Mouse (Mus musculus): Measurements from ENCODE around the gene Arhgap27.

Gene Arhgap27

DNA sequence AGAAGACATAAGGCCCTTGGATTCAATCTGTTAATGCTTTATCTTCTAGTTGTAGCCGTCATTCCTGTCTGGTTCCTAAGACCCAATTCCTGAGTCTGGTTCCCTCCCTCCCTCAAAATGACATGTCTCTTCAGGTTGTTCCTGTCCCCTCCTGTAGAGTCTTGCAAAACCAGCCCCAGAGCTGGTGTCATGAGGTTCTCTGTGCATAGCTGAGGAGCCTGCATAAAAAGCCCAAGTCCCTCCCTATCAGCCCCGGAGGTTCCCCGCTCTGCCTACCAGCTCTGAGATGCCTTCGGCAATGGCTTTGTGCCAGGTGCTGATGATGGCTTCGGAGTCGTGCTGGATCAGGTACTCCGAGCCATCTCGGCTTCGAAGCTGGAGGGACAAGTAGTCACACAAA, 28.6 kb downstream of the Arhgap27 start:
- in situ Hi-C loops (cut with MboI, MseI) = no loop called here

DNA sequence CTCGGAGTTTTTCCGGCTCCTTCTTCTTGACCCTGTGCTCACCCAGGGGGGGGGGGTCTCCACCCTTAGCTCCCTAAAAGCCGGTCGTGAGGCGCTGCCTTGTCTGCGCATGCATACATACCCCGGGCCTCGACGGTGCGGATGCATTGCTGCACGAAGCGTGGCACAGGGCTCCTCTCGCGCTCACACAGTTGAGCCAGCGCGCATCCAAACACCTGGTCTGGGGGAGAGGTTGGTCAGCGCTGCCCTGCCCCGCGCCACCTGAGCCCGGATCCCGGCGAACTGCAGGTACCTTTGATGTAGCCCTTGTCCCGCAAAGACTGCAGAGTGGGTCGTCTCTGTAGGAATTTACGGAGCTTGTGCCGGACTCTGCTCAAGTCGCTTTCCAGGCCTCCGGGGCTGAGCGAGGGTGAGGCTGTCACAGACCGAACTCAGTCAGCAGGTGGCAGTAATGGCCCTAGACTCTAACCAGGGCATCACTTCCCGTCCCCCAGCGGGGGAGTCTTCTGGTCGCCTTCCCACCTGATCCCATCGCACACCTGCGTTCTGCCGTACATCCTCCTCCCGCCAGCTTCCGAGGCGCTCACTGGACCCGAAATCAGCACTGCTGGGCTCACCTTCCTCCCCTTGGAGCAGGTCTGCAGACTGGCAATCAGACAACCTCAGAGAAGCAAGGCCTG, 29.6 kb downstream of the Arhgap27 start:
- in situ Hi-C loops (cut with MboI, MseI) = no loop called here

DNA sequence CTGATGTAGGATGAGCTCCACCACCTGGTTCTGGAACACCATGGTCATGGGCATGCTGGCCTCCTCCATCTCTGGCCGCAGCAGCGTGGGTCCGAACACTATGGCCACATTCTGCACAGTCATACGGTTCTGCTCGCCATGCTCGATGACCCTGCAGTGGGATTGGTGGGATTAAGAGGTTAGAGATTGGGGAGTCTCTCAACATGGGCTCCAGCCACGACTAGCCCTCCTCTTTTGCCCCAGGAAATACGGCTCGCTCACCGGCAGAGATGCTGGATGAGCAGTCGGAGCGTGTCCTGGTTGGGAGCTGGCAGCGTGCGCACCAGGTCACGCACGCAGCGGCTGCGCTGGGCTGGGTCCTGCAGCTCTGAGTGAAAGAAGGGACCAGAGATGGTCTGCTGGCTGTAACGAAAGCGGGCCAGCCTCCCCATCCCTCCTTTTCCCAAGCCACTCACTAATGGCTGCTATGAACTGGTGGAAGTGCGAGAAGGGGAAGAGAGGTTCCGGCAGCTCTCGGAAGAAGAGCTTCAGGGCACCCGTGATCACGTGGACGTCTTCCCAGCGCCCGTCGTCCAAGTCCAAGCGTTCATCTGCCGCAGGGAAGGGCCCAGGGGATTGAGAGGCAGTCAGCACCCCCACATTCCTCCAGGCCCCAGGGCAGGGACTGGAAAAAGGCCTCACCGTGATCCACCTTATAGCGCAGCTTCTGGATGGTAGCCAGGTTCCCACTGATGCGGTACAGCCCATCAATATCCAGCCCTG, 30.4 kb downstream of the Arhgap27 start:
- in situ Hi-C loops (cut with MboI, MseI) = no loop called here

DNA sequence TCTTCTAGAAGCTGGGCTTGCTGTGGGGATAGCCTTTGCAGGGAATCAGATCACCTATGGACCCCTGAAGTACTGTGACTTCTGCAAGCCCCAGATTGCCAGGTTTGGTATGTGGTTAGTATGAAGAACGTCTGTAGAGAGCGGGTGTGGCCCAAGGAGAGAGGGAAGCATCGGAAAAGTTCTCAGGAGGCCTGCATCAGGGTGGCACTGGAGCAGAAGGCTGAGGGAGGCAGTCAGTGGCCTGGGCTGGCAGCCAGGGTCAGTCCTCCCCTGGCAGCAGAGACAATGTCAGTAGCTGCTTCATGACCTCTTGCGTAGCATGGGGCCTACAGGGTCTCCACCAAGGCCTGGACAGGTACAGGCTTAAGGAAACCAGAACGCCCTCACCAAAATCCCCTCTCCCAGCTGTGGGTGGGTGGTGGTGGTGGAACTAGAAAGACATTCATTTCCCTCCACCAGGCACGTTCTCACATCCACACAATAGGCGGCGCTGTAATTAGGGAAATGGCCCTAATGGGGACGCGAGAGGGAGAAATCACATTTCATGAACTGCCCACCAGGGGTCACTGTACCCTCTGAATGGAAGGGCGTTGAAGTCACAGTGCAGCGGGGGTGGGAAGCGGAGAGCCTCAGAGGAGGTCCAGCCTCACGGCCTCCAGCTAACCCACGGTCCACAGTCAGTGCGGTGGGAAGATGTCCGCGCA, 31.2 kb downstream of the Arhgap27 start:
- in situ Hi-C loops (cut with MboI, MseI) = no loop called here

DNA sequence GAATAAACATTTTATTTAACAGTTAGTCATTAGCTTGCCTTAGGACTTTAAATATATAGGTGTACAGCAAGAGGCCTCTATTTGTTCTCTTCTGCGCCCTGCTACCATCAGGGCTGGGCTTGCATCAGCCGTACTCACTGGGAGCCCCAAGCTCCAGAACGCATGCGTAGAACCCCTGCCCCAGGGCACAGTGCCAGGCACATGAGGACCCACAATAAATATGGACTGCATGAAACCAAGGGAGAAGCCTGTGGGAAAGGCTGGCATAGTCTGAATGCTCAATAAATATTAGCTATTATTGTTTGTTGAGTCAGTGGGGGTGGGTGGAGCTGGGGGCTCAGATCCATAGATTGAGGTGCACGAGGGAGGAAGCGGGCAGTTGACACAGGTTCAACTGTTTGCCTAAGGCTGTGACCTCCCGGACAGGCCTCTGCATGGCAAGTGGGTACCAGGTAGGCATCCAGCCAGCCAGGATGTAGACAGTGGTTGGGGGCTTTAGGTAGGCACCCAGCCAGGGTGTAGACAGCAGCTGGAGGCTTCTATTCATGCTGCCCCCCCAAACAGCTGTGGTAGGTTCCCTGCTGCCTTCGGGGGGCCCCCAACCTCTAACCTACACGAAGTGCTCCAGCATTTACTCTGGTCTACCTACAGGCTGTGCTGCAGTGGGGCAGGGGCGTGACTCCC, 31.8 kb downstream of the Arhgap27 start:
- in situ Hi-C loops (cut with MboI, MseI) = no loop called here

DNA sequence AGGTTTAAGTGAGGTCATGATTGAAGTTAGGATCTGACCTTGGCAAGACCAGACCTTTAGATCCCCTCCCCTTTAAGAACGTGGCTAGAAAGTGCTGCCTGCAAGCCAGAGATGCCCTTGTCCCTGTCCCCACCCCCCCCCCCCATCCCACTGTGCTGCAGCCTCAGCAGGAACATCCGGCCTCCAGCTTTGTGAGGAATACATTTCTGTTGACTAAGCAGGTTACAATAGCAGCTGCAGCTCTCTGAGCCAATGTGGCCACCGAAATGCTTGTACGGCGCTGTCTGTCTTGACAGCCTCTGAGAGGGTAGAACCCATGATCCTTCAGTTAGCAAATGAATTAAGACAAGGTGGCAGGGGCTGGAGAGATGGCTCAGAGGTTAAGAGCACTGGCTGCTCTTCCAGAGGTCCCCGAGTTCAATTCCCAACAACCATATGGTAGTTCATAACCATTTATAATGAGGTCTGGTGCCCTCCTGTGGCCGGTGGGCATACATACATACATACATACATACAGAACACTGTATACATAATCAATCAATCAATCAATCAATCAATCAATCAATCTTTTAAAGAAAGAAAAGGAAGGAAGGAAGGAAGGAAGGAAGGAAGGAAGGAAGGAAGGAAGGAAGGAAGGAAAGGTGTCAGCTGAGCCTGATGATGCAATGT, 32.7 kb downstream of the Arhgap27 start:
- in situ Hi-C loops (cut with MboI, MseI) = no loop called here

DNA sequence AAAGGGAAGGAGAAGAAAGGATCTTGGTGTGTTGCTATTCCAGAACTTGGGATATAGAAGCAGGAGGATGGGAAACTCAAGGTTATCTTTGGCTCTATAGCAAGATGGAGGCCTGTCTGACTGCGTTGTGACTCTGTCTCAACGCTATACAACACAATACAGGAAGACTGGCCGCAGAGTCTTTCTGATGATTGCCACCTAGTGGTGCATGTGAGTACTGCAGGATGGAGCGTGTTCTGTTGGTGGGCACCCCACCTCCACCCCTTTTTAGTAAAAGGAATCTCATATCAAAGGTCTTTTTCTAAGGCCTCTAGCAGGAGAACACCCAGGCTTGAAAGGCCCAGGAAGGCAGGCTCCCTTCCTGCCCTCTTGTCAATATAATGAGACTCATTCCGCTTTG, 36.5 kb downstream of the Arhgap27 start:
- in situ Hi-C loops (cut with MboI, MseI) = loop anchor here (5.0 to 10.0 kb wide), 2 partner anchors 92 to 165 kb away; no protein-coding TSS in a partner anchor

DNA sequence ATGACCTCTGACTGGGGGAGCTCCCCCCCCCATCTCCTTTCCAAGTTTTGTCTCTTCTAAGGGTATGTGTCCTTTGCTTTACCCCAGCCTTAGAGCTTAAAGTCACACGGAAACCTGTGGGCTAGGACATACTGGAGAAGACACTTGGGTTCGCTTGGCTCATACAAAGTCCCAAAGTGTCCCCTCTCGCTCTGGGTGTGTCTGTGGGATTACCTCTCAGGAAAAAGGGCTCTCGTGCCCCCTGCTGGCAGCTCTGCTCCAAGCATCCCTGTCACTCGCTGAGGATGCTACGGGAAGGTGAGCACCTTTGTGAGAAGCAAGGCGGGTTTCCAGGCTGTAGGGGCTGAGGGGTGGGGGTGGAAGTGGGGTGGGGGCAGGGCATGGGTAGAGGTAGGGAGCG, 38.3 kb downstream of the Arhgap27 start:
- in situ Hi-C loops (cut with MboI, MseI) = loop anchor here (5.0 to 10.0 kb wide), 2 partner anchors 90 to 163 kb away; no protein-coding TSS in a partner anchor

DNA sequence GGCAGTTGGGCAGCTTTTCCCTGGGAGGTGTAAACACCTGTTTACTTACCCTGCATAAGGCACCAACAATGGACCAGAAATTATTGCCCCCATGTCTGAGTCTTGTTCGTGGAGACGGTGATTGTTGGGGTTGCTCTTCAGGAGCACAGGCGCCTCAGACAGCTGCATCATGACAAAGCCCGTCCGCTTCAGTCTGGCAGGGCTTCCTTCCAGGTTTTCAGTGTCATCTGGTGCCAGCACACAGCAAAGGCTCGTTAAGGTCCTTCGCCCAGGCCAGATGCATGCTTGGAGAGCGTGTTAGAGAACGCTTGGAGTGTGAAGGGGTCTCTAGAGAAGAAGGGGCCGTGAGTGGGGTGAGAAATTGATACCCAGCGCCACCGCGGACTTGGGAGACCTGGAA, 38.8 kb downstream of the Arhgap27 start:
- in situ Hi-C loops (cut with MboI, MseI) = loop anchor here (5.0 to 10.0 kb wide), 2 partner anchors 90 to 162 kb away; no protein-coding TSS in a partner anchor

DNA sequence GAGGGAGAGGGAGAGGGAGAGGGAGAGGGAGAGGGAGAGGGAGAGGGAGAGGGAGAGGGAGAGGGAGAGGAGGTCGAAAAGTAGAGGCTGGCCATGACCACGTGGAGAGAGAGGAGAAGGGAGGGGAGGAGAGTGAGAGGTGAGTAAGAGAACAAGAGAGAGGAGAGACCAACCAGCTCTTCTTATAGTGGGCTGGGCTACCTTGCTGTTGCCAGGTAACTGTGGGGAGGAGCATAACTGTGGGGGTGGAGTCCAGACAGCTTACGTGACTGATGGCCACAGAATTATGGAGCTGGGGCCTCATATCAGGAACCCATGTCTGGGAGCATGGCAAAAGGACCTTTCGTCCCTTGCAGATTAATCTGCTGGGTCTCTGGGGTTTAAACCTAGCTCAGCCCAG, 40.7 kb downstream of the Arhgap27 start:
- in situ Hi-C loops (cut with MboI, MseI) = loop anchor here (10.0 kb wide), 1 partner anchor 88 kb away; no protein-coding TSS in a partner anchor

DNA sequence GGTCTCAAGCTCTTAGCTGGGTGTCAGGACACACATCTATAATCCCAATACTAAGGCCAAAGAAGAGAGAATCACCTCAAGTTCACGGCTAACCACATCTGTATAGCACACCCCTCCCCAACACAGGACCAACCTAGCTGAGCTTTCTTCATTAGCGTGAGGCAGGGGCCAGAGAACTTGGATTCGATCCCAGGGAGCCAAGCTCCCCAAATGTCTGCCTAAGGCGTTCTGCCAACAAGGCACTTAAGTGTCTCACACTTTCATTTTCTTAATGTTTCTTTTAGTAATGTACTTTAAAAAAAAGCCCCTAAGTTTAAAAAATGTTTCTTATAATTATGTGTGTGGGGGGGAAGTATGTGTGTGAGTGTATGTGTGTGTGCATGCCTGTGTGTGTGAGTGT, 42.8 kb downstream of the Arhgap27 start:
- in situ Hi-C loops (cut with MboI, MseI) = loop anchor here (10.0 kb wide), 1 partner anchor 86 kb away; no protein-coding TSS in a partner anchor

DNA sequence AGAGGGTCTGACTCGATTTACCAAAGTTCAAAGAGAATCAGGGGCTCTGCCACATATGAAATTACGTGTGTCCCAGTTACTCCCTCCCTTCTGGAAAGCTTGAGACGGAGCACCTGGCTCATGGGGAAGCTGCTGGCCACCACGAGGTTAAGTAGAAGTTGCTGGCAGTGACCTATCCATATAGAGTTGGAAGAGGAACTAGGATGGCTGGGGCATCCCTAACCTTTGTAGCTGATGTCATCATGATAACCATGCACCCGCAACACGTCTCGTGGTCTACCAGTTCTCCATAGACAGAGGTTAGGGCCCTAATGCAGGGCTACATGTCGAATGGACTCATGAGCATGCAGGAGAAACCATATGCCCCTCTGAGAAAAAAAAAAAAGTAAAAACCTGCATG, 43.3 kb downstream of the Arhgap27 start:
- in situ Hi-C loops (cut with MboI, MseI) = loop anchor here (10.0 kb wide), 1 partner anchor 85 kb away; no protein-coding TSS in a partner anchor

DNA sequence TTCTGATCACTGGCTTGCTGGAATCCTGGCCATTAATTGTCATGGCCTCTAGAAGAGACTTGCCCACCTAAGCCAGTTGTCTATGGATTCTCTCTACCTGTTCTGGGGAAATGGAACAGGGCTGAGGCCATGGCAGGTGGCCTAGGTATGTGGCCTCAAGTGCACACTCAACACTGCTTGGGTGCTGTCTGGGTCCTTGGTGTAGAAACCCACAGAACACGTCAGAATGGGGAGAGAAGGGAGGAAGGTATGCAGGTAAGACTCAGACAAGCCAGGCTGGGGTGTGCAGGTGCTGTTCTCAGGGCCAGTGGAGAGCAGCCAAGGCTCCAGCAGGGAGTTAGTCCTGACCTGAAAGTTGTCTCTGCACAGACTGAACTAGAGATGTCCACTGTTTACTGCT, 45.5 kb downstream of the Arhgap27 start:
- in situ Hi-C loops (cut with MboI, MseI) = no loop called here

DNA sequence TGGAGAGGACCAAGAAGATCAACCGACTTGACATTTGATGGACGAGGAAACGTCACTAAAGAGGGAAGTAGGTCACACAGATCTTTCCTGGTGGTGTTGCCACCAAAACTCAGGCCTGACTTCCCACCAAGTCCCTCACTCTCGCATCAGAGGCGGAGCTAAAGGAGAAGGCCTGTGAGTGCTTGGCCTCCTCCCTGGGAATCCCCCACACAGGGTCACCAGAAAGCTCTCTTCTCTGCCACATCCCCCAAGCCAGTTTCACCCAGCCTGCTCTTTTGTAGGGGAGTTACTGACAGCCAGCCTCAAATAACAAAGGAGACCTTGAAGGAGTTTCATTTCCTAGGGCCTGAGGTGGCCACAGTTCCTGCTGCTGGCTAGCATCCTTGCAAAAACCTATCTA, 48.1 kb downstream of the Arhgap27 start:
- in situ Hi-C loops (cut with MboI, MseI) = no loop called here

DNA sequence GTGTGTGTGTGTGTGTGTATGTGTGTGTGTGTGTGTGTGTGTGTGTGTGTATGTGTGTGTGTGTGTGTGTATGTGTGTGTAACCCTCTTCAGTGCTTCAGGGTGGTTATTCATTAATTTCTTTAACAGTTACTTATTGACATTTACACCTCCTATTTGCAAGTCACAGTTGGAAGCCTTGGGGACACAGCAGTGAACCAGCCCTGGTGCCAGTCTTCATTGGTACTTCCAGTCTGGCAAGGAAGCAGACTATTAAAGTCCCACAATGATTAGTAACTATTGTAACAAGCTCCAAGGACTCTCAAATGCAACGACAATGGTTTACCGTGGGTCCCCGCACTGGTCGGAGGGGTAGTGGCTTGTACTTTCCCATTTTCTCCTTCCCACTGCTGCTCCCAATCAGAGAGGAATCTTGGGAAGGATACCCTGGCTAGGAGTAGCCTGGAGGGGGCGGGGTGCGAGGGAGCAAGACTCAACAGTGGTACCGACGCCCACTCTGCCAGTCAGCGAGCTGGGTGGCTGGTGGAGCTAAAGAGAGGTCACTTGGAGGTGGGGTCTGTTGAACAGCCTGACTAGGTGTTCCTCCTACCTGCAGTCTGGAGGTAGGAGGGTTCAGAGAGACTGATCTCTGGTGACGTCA, 48.6 kb downstream of the Arhgap27 start:
- in situ Hi-C loops (cut with MboI, MseI) = no loop called here

DNA sequence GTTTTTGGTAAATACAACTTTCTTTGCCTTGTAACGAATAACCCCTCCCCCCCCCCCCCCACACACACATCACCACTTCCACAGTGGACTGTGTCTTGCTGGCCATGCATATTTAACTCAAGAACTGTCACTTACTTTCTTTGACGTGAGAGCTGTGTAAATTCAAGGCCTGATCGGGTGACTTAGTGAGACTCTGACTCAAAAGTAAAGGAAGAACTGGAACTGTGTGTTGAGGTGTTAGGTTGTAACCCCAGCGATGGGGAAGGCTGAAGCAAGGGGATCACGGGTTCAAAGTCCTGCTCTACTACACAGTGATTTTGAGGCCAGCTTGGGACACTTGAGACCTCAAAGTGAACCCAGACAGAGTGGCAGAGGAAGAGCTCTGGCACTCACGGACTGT, 50.0 kb downstream of the Arhgap27 start:
- in situ Hi-C loops (cut with MboI, MseI) = no loop called here

DNA sequence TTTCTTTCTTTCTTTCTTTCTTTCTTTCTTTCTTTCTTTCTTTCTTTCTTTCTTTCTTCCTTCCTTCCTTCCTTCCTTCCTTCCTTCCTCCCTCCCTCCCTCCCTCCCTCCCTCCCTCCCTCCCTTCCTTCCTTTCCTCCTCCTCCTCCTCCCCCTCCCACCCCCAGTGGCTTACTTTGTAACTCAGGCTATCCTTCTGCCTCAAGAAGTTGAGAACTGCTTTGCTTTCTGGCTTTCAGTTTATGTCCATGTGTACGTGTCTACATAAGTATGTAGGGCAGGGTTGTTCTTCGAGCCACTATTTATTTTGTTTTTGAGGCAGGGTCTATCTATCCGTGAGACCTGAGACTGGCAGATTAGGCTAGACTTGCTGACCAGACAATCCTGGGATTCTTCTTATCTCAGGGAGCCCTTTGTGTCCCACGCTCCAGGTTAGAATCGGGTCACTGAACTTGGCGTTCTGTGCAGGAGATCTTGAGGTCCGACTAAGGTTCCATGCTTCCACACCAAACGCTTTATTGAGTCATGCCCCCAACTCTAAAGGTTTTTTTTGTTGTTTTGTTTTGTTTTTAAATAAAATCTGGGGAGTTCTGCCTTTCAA, 50.7 kb downstream of the Arhgap27 start:
- in situ Hi-C loops (cut with MboI, MseI) = no loop called here

DNA sequence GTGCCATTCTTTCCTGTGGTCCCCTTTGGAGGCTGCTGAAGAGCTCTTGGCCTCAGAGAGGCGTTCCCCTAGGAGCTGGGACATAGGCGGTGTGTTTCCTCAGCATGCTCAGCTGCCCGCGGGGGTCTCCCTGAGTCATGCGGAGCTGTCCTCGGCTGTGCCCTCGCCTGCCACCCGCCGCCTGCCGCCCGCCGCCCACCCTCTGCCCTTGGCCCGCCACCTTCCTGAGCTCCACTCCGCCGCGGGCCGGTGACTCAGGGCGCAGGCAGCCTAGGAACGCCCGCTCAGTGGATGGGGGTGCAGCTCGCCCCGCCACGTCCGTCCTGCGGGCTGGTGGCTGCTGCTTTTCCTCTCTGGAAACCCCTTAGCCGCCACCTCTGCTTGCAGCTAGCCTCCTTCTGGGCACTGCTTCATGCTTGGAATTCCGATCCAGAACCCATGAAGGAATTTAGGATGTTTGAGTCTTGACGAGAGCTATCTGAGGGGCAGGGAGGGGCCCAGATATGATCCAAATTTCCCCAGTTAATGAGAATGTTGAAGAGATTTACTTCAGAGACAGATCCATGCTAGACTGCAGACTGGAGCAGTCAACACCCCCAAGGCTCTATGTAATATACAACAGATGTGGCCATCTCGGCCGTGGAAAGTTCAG, 51.4 kb downstream of the Arhgap27 start:
- in situ Hi-C loops (cut with MboI, MseI) = no loop called here

DNA sequence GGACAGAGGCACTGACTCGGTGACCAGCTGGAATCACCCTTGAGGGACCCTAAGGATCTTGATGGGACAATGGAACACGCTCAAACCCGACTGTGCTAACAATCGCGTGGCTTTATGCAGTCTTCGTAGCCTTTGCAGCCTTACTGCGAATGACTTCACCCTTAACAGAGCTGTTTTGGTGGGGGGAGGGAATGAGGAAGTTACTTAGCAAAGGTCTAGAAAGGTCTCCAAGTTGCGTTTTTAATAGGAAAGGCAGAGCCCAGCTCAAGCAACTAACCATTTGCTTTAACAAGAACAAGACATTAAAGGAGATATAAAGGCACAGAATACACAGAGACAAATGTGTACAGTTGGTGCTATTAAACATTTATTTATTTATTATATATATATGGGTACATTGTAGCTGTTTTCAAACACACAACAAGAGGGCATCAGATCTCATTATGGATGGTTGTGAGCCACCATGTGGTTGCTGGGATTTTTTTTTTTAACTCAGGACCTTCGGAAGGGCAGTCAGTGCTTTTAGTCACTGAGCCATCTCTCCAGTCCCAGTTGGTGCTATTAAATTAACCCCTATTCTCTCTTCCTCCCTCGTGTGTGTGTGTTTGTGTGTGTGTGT, 53.4 kb downstream of the Arhgap27 start:
- in situ Hi-C loops (cut with MboI, MseI) = no loop called here
